Comparison of ENCODE assay signal across 20 mouse cellular contexts in genomic region chr13:105503657-105504056, GRCm38 (mm10).
DNase-seq lines count a peak whose midpoint lies in the region; ATAC-seq and TF ChIP-seq lines count a peak whose summit lies in the region.
"Had no signal": no experiment of that assay in that cellular context is flagged by ENCODE, and none has a peak within 500 bp of the region (broad histone marks: within the 10 kb centered on the region; RNA-seq: fewer than 3 reads in every experiment).

No protein-coding gene starts in this region.

- H3K36me3 ChIP-seq in forebrain, embryonic 11.5 days (ENCODE audit: control insufficient read depth, insufficient read depth, low read length), result no peaks in the 10 kb centered on the region
- H3K36me3 ChIP-seq in forebrain, embryonic 14.5 days (ENCODE audit: control insufficient read depth, insufficient read depth, low read length), result no peaks in the 10 kb centered on the region
- no peaks in the 10 kb centered on the region for H3K36me3 ChIP-seq in ES-E14 (ENCODE audit: control insufficient read depth, insufficient read depth, low read length, poor library complexity, severe bottlenecking)
- H3K36me3 ChIP-seq: G1E had no signal

- no peak overlapping the region for H3K4me3 ChIP-seq in forebrain, embryonic 11.5 days (ENCODE audit: low read depth, low read length)
- H3K4me3 ChIP-seq in forebrain, embryonic 14.5 days (ENCODE audit: low read depth, low read length), result no peak overlapping the region
- no peak overlapping the region for H3K4me3 ChIP-seq in ES-E14 (ENCODE audit: insufficient read depth in 1 of 2, low read depth in 1 of 2, low read length in 2 of 2, poor library complexity in 1 of 2, severe bottlenecking in 1 of 2)

- ATAC-seq in forebrain, embryonic 11.5 days (replicated peaks; ENCODE audit: low FRiP score), result 0 out of 2 replicates have a peak, but pooled peaks have one; percentile 30
- no peak for ATAC-seq in forebrain, embryonic 14.5 days
- ATAC-seq: activated CD4-positive, CD25-positive, alpha-beta regulatory T cell, adult 4 months; CD4-positive, CD25-positive, alpha-beta regulatory T cell, adult 4 months; Patski had no signal

- WGBS in forebrain, embryonic 11.5 days, result 96% methylated on average over 2 of the region's 2 CpGs
- 95% methylated on average over 2 of the region's 2 CpGs for WGBS in forebrain, embryonic 14.5 days

- no peaks in the 10 kb centered on the region for H3K27me3 ChIP-seq in forebrain, embryonic 11.5 days (ENCODE audit: control insufficient read depth, insufficient read depth, low read length)
- H3K27me3 ChIP-seq in forebrain, embryonic 14.5 days (replicated peaks; ENCODE audit: control insufficient read depth, insufficient read depth, low read length), result no peaks in the 10 kb centered on the region
- H3K27me3 ChIP-seq: CH12.LX, Patski had no signal

- no peaks in the 10 kb centered on the region for H3K9me3 ChIP-seq in forebrain, embryonic 11.5 days (ENCODE audit: control insufficient read depth, low read length)
- H3K9me3 ChIP-seq in forebrain, embryonic 14.5 days (replicated peaks; ENCODE audit: control insufficient read depth, low read length), result no peaks in the 10 kb centered on the region
- H3K9me3 ChIP-seq in ES-E14 (ENCODE audit: control insufficient read depth, insufficient read depth, low read depth, low read length), result no peaks in the 10 kb centered on the region
- H3K9me3 ChIP-seq: G1E had no signal

- no peak overlapping the region for H3K27ac ChIP-seq in forebrain, embryonic 11.5 days (ENCODE audit: low read depth, low read length)
- no peak overlapping the region for H3K27ac ChIP-seq in forebrain, embryonic 14.5 days (ENCODE audit: low read depth, low read length)
- no peak overlapping the region for H3K27ac ChIP-seq in ES-E14 (ENCODE audit: insufficient read depth, low read depth, low read length, poor library complexity, severe bottlenecking)

- no peak for DNase-seq in forebrain, embryonic 11.5 days (ENCODE audit: low spot score)
- no peak for DNase-seq in forebrain, embryonic 14.5 days (ENCODE audit: low spot score)
- DNase-seq in ES-E14 (ENCODE audit: low read depth, low spot score), result no peak
- no peak for DNase-seq in kidney, adult 18-20 months
- DNase-seq: adrenal gland, adult 2 months; adrenal gland, adult 8-10 months; adrenal gland, postnatal 10 days; adrenal gland, postnatal 14 days; adrenal gland, postnatal 25 days; adrenal gland, postnatal 36 days; B cell, adult 2 months; cerebellum, adult 11 months; cerebellum, adult 11-12 months; cerebellum, adult 18-20 months; cerebellum, adult 2 months had no signal

- no peaks in the 10 kb centered on the region for H3K4me1 ChIP-seq in forebrain, embryonic 11.5 days (replicated peaks; ENCODE audit: control insufficient read depth, insufficient read depth, low read length)
- no peaks in the 10 kb centered on the region for H3K4me1 ChIP-seq in forebrain, embryonic 14.5 days (ENCODE audit: control insufficient read depth, insufficient read depth, low read length)
- H3K4me1 ChIP-seq in ES-E14 (ENCODE audit: control insufficient read depth in 2 of 2, insufficient read depth in 2 of 2, low read length in 2 of 2, poor library complexity in 1 of 2), result no peaks in the 10 kb centered on the region

- H3K4me2 ChIP-seq in forebrain, embryonic 11.5 days (ENCODE audit: low read depth, low read length, severe bottlenecking), result no peak overlapping the region
- no peak overlapping the region for H3K4me2 ChIP-seq in forebrain, embryonic 14.5 days (ENCODE audit: low read length)

- H3K9ac ChIP-seq in forebrain, embryonic 11.5 days (ENCODE audit: low read length), result no peak overlapping the region
- H3K9ac ChIP-seq in forebrain, embryonic 14.5 days (ENCODE audit: low read length), result no peak overlapping the region
- H3K9ac ChIP-seq in ES-E14 (ENCODE audit: insufficient read depth, low read depth, low read length, poor library complexity, severe bottlenecking), result no peak overlapping the region

- in situ Hi-C loops in ES-E14 (cut with MboI; ENCODE audit: low sequenced_read_pairs in 2 of 2, unreplicated experiment in 2 of 2), result no loop called here

TF ChIP-seq in ES-E14, 5 proteins besides CTCF, POLR2A, EP300 and RAD21:
- TF ChIP-seq ZC3H11A (IDR thresholded peaks at IDR 0.05; ENCODE audit: borderline replicate concordance, low read depth, low read length) (no peak), CHD2 (IDR thresholded peaks at IDR 0.05; ENCODE audit: low read depth, low read length) (no peak), MAFK (IDR thresholded peaks at IDR 0.05; ENCODE audit: insufficient read depth, low read depth, low read length) (peak; percentile 93)
TF ChIP-seq in ES-E14: peak in this region for 1.
